15 mouse cellular contexts compared by ENCODE assay signal in the genomic region with DNA sequence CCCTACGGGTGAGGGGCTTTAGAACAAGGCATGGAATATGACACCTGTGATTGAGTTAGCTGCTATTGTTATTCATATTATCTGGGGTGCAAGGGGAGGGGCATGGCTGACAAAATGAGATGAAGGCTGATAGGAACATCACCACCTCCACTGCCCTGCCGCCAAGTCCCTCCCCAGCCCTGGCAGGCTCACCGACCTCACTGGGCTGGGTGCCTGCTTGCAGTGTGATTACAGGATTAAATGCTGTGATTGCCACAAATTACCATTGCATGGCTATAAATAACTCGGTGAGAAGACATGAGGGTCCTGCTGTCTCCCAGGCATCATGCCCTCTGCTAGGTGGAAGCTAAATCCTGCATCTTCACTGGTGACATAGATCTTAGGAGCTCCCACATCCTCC. TPM values are rescaled to one million over a fixed set of nuclear protein-coding genes. Genes with fewer than 3 reads are reported as not detected.
DNase-seq lines count a peak whose midpoint lies in the region.
"Had no signal": no experiment of that assay in that cellular context is flagged by ENCODE, and none has a peak within 500 bp of the region (broad histone marks: within the 10 kb centered on the region; RNA-seq: fewer than 3 reads in every experiment).

No protein-coding gene starts in this region.

- intact Hi-C loops in heart, postnatal 10 days (cut with DNase I) = no loop called here

- H3K27me3 ChIP-seq in heart, embryonic 10.5 days (ENCODE audit: insufficient read depth, poor library complexity, severe bottlenecking) = peaks cover 20% of the 10 kb centered on the region; the same call in 1 of the 2 replicates
- H3K27me3 ChIP-seq: heart, embryonic 15.5 days; limb, embryonic 13.5 days had no signal

- H3K36me3 ChIP-seq in heart, embryonic 10.5 days = no peaks in the 10 kb centered on the region
- H3K36me3 ChIP-seq: heart, embryonic 15.5 days; kidney, embryonic 15.5 days; limb, embryonic 13.5 days had no signal

- H3K4me3 ChIP-seq in heart, embryonic 10.5 days = no peak overlapping the region
- H3K4me3 ChIP-seq: heart, embryonic 15.5 days; kidney, embryonic 15.5 days; limb, embryonic 13.5 days had no signal

- H3K27ac ChIP-seq in heart, embryonic 10.5 days = no peak overlapping the region
- H3K27ac ChIP-seq: heart, embryonic 15.5 days; kidney, embryonic 15.5 days; limb, embryonic 13.5 days had no signal

- 54% methylated on average over 4 of the region's 4 CpGs for WGBS in heart, embryonic 10.5 days

- DNase-seq in adrenal gland, postnatal 14 days = peak; percentile 31
- no peak for DNase-seq in adrenal gland, adult 2 months
- DNase-seq in heart, postnatal 10 days = peak; percentile 27 to 44
- DNase-seq in heart, embryonic 10.5 days (ENCODE audit: low spot score) = no peak
- DNase-seq in NIH3T3 (ENCODE audit: low read depth) = peak; percentile 50
- peak; percentile 57 to 66 for DNase-seq in cerebellum, postnatal 36 days
- no peak for DNase-seq in spleen, postnatal 10 days (ENCODE audit: low spot score in 2 of 2)
- no peak for DNase-seq in lung, postnatal 14 days
- DNase-seq: gastrocnemius, postnatal 14 days; liver, postnatal 0 days had no signal

- 0 out of 2 replicates have a peak, but pooled peaks cover 7% of the 10 kb centered on the region for H3K4me1 ChIP-seq in heart, embryonic 10.5 days
- H3K4me1 ChIP-seq: kidney, embryonic 15.5 days; limb, embryonic 13.5 days had no signal

- H3K9me3 ChIP-seq in heart, embryonic 10.5 days = no peaks in the 10 kb centered on the region
- H3K9me3 ChIP-seq: heart, embryonic 15.5 days; kidney, embryonic 15.5 days; limb, embryonic 13.5 days had no signal

RNA-seq across cellular contexts. Expression of a gene that starts 36.8 kb away (rescaled TPM):
- total RNA-seq in adrenal gland, postnatal 14 days (2021) = 13.2 and 13.4 TPM in 2 replicates
- 1 to 10 TPM; 1.7 to 2.8 TPM for total RNA-seq in adrenal gland, adult 2 months (2021)
- polyA plus RNA-seq in adrenal gland, adult 2 months (2012; rRNA removed) = 2.7 and 3.0 TPM in 2 replicates
- 10 to 100 TPM; 14.3 to 17.7 TPM for total RNA-seq in heart, postnatal 10 days (2021)
- polyA plus RNA-seq in heart, embryonic 10.5 days (2016; fragmentation: Nextera tagmentation; extraction: Ambion mirVana) = 121 and 150 TPM in 2 replicates
- total RNA-seq: neutrophil, adult 5-6 weeks had no signal

RNA-seq across cellular contexts. Expression of a gene that starts 41.3 kb away (rescaled TPM):
- total RNA-seq in adrenal gland, postnatal 14 days (2021) = 0.15 and 0.41 TPM in 2 replicates
- not detected for total RNA-seq in adrenal gland, adult 2 months (2021)
- polyA plus RNA-seq in adrenal gland, adult 2 months (2012; rRNA removed) = 0.06 and 0.07 TPM in 2 replicates
- under 1 TPM; 0.15 to 0.17 TPM for total RNA-seq in heart, postnatal 10 days (2021)
- polyA plus RNA-seq in heart, embryonic 10.5 days (2016; fragmentation: Nextera tagmentation; extraction: Ambion mirVana) = 1.7 and 2.0 TPM in 2 replicates
- total RNA-seq: neutrophil, adult 5-6 weeks had no signal

RNA-seq across cellular contexts. Expression of a gene that starts 56.9 kb away (rescaled TPM):
- 0.63 and 1.4 TPM in 2 replicates for total RNA-seq in adrenal gland, postnatal 14 days (2021)
- 1 to 10 TPM; 1.8 to 4.5 TPM for total RNA-seq in adrenal gland, adult 2 months (2021)
- polyA plus RNA-seq in adrenal gland, adult 2 months (2012; rRNA removed) = 4.0 and 6.6 TPM in 2 replicates
- total RNA-seq in heart, postnatal 10 days (2021) = 1 to 10 TPM; 1.3 to 2.1 TPM
- polyA plus RNA-seq in heart, embryonic 10.5 days (2016; fragmentation: Nextera tagmentation; extraction: Ambion mirVana) = 0.09 and 0.20 TPM in 2 replicates
- total RNA-seq: megakaryocyte progenitor cell, adult 5-6 weeks; neutrophil, adult 5-6 weeks had no signal
- polyA plus RNA-seq: liver, postnatal 0 days had no signal

Comparison
In these comparisons a context has a peak if more than half of its experiments do, and no peak if none do; other contexts are left out.
1. DNase-seq: peak in adrenal gland, postnatal 14 days (single experiment), heart, postnatal 10 days (2 of 2), NIH3T3 (single experiment) and cerebellum, postnatal 36 days (2 of 2); none in adrenal gland, adult 2 months (single experiment), heart, embryonic 10.5 days (single experiment), spleen, postnatal 10 days (0 of 2) and lung, postnatal 14 days (single experiment).